Mouse (Mus musculus) embryonic stem cell, embryonic (primary cell): ENCODE results near the gene Cmpk2.
"Not testable (repeated sequence)": the region's sequence is repeated elsewhere in the genome, so short reads cannot be mapped to it uniquely, and the experiment has no call there.

Experiments
- CTCF ChIA-PET, 4 experiments: fragments of 300-600 bp in 2 of 4; fragments of 350-600 bp in 2 of 4; sonication (Branson Sonifier 250); formaldehyde crosslinking; loops; one replicate each; lab custom pipeline; 2022; ENCODE audit warnings: inconsistent platforms in 2 of 4; lab: Charles Lee
- POLR2A ChIA-PET, 4 experiments: fragments of 300-600 bp in 2 of 4; fragments of 350-600 bp in 2 of 4; sonication (Branson Sonifier 250); formaldehyde crosslinking; loops; one replicate each; lab custom pipeline; 2022; ENCODE audit warnings: antibody characterized with exemption in 4 of 4, inconsistent platforms in 1 of 4; lab: Charles Lee

Gene Cmpk2

GRCm38 (mm10) chr12:26469098-26470041 lies at the start of gene Cmpk2:
TSS of gene Cmpk2 (plus strand) at chr12:26469204.
- POLR2A ChIA-PET, result interaction anchor here in 3 of 4 experiments (0.6 to 2.0 kb wide), 10 partner anchors 9 to 1372 kb away, joined by 3 to 8 read pairs (median 3); partner anchors contain the start of gene Rsad2 (in 1 of the 3)
- CTCF ChIA-PET, result interaction anchor here in 2 of 4 experiments (0.6 kb wide), 2 partner anchors 23 to 86 kb away, joined by 3 read pairs; no protein-coding TSS in a partner anchor

- POLR2A ChIA-PET, result no interaction called here
- CTCF ChIA-PET, result interaction anchor here in 2 of 4 experiments (0.6 to 1.1 kb wide), 7 partner anchors 8 to 338 kb away, joined by 3 to 5 read pairs (median 3); no protein-coding TSS in a partner anchor
Measured at GRCm38 (mm10) chr12:26424841-26425240, 44.2 kb upstream of the Cmpk2 start.

DNA sequence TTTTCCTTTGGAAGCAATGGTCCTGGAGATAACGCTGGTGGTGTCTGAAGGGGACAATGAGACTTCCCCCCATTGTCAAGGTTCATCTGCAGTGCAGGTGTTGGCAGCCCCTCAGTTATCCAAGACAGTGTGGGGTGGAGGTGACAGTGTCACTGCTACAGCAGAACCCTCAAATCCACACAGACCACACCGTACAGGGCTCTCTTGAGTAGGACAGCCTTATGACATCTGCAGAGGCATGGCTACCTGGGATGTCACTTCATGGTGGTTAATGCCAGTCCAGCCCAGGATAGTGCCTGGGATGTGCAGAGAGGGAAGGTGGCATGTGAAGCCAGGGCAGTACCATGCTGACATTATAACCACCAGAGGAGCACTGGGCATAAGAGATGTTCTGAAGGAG lies 40.2 kb upstream of the Cmpk2 start:
- POLR2A ChIA-PET, CTCF ChIA-PET: not testable (repeated sequence)

GRCm38 (mm10) chr12:26436334-26436733 lies 32.7 kb upstream of the Cmpk2 start:
- ChIA-PET POLR2A (no interaction called here), CTCF (no interaction called here)

DNA sequence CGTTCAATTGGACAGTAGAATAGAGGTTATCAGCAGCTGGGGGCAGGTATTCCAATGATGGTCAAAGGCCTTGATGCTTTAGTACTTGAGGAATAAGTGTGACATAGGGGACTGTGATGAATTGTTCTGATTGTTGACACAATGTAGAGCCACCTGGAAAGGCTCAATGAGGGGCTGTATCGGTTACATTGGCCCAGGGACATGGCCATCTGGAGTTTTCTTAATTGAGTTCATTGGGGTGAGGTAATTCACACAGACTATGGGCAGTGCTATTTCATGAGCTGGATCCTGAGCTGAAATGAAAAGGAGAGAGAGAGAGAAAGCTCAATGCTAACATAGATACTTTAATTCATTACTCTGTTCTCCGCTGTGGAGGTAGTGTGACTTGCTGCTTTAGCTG lies 31.1 kb upstream of the Cmpk2 start:
- ChIA-PET CTCF (interaction anchor here in 2 of 4 experiments (0.6 to 0.8 kb wide), 2 partner anchors 13 to 1068 kb away, joined by 4 to 6 read pairs; no protein-coding TSS in a partner anchor), POLR2A (no interaction called here)

DNA sequence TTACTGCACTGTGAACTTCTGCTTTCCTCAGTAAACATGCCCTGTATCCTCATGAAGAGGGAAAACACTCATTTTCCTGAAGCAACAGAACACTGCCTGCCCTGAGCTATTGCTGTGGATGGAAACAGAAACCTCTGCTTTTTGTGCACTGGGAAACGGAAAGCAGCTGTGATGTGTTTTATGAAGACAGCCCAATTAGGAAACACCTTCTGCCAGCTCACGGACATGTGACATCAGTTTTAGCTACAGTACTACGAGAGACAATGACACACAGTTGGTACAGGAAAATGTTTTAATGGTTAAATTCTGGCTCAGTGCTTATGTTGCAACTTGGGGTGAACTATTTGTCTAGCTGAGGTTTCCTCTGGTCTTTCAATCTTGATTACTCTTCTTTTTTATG lies 29.6 kb upstream of the Cmpk2 start:
- POLR2A ChIA-PET, result interaction anchor here in 1 of 4 experiments (1.2 kb wide), 1 partner anchor 21 kb away, joined by 4 read pairs; no protein-coding TSS in a partner anchor
- CTCF ChIA-PET, result no interaction called here

- ChIA-PET CTCF (interaction anchor here in 1 of 4 experiments (0.6 kb wide), 1 partner anchor 924 kb away, joined by 3 read pairs; no protein-coding TSS in a partner anchor), POLR2A (no interaction called here)
Measured at GRCm38 (mm10) chr12:26444054-26444453, 24.9 kb upstream of the Cmpk2 start.

DNA sequence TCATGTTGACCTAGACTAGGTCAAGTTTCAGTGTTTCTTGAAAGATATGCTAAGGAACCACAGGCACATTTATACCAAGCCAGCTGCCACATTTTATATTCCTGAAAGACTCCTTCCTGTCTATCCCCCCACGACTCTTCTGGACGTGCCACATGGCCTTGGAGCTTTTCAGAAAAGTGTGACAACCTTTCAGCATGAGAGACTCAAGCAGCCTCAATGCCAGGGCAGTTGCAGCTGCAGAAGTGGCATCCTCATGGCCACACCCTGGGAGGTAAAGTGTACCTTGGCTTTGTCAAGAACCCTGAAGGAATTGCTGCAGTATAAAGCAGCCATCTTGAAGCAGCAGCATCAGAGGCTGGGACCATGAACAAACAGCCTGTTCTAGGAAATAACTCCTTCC lies 24.5 kb upstream of the Cmpk2 start:
- ChIA-PET POLR2A (no interaction called here), CTCF (no interaction called here)

GRCm38 (mm10) chr12:26446377-26447045 lies 22.5 kb upstream of the Cmpk2 start:
- ChIA-PET CTCF (no interaction called here), POLR2A (no interaction called here)

GRCm38 (mm10) chr12:26449483-26449882 lies 19.5 kb upstream of the Cmpk2 start:
- CTCF ChIA-PET, result no interaction called here
- POLR2A ChIA-PET, result no interaction called here

DNA sequence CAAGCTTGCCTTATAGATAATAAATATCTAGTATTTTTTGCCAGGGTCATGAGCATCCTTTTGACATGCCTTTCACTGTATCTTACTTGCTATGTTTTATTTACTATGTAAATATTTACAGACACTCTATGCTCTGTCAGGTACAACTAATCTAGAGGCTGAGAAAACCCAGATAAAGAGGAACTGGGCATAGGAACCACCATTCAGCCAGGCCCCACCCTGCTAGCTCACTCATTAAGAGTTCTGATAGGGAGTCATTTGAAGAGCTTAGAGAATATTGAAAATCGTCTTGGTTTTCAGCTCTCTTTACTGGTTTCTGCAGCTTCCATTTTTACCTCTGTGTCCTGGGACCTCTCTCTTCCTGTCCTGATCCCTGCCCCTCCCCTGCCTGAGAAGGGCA lies 17.9 kb upstream of the Cmpk2 start:
- CTCF ChIA-PET, result no interaction called here
- POLR2A ChIA-PET, result no interaction called here

- POLR2A ChIA-PET, result interaction anchor here in 1 of 4 experiments (0.5 to 0.6 kb wide), 2 partner anchors 21 to 77 kb away, joined by 3 read pairs; no protein-coding TSS in a partner anchor
- CTCF ChIA-PET, result no interaction called here
Measured at GRCm38 (mm10) chr12:26452951-26453350, 16.1 kb upstream of the Cmpk2 start.

DNA sequence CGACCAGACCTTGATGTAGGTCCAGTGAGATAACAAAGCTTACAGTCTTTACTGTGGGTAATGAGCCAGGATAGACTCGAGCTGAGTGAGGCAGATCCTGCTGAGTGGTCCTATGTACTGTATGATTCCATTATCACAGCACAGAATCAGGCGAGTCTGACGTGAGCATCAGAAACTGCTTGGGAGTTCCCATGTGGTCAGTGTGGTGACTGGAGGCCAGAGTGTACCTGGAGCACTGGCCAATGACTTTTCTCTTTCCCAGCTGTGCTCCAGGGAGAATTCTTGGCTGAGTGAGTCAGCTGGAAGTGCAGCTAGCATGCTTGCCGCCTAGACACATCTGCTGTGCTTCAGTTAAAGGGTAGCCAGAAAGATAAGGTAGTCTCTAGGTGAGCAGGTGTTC lies 14.3 kb upstream of the Cmpk2 start:
- ChIA-PET POLR2A (no interaction called here), CTCF (interaction anchor here in 1 of 4 experiments (0.5 to 0.6 kb wide), 2 partner anchors 13 to 1362 kb away, joined by 6 to 16 read pairs; no protein-coding TSS in a partner anchor)

DNA sequence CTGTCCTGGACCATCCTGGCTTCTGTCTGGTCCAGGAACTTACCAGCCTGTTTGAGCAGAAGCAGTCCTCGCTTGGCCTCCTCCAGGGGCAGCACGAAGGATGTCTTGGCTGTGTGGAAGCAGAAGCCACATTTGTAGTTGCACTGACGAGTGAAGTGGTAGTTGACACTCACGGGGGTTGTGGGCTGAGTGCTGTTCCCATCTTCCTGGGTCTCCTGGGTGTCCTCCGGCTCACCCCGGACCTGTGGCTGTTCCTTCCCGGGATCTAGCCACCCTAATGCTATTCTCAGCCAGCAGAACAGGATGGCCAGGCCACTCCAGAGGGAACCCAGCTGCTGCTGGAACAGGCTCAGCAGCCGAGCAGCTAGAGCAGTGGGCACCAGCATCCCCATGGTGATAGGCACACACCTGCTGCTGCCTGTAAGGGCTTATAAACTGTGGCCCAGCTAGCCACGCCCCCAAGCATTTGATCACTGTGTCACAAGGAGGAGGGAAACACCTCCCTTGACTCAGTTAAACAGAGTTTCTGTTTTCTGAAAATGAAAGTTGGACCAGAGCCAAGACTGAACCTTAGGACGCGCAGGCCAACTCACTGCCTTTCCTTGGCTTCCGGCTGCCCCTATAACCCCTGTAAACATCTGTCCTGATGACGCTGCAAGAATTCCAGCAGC lies 12.8 kb upstream of the Cmpk2 start, which contains the start of gene Rsad2:
Gene Rsad2 (minus strand): TSS at position 425 of the 671 bp plus-strand sequence.
- POLR2A ChIA-PET, result interaction anchor here in 1 of 4 experiments (1.3 kb wide), 1 partner anchor 13 kb away, joined by 8 read pairs; the partner anchor contains the start of gene Cmpk2
- CTCF ChIA-PET, result no interaction called here

DNA sequence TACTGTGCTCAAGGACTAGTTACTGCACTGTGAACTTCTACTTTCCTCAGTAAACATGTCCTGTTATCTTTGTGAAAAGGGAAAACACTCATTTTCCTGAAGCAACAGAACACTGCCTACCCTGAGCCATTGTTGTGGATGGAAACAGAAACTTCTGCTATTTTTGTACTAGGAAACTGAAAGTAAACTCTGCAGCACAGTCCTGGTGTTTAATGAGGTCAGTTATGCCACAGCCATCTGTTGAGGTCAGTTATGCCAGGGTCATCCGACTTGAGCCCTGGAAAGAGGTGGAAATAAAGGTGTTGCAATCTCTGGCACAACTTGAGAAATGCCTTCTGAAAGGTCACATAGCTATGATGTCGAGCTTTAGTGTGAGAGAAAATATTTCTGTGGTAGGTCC lies 8.9 kb upstream of the Cmpk2 start:
- ChIA-PET CTCF (interaction anchor here in 2 of 4 experiments (0.6 to 1.0 kb wide), 2 partner anchors 20 kb away, joined by 3 read pairs; no protein-coding TSS in a partner anchor), POLR2A (interaction anchor here in 1 of 4 experiments (0.7 to 1.1 kb wide), 2 partner anchors 9 to 20 kb away, joined by 3 to 4 read pairs; partner anchors contain the start of gene Cmpk2)

DNA sequence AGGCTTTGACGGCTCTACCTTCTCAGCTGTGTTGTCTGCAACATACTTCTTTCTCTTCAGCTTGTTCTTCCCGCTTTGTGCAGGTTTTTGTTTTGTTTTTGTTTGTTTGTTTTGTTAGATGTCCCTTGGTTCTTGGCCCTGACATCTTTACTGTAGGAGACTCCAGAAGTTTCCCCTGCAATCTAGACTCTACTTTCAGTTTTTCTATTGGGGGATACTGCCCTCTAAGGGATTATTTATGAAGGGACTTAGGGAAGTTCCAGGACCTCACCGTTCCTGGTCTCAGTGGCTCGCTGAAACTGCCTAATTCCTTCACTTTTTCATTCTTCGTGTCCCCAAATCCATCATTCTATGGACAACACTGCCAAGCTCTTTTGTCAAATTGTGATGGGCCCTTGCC lies 3.4 kb upstream of the Cmpk2 start:
- POLR2A ChIA-PET, result no interaction called here
- CTCF ChIA-PET, result interaction anchor here in 1 of 4 experiments (0.8 kb wide), 1 partner anchor 21 kb away, joined by 5 read pairs; no protein-coding TSS in a partner anchor

- POLR2A ChIA-PET, result interaction anchor here in 2 of 4 experiments (1.4 to 2.0 kb wide), 2 partner anchors 14 to 16 kb away, joined by 3 to 8 read pairs; partner anchors contain the start of gene Rsad2 (in 1 of the 2)
- CTCF ChIA-PET, result interaction anchor here in 2 of 4 experiments (0.6 kb wide), 2 partner anchors 23 to 85 kb away, joined by 3 read pairs; no protein-coding TSS in a partner anchor
Measured at GRCm38 (mm10) chr12:26470042-26470409, 1.0 kb downstream of the Cmpk2 start.

GRCm38 (mm10) chr12:26471376-26471775 lies 2.4 kb downstream of the Cmpk2 start:
- POLR2A ChIA-PET, result no interaction called here
- CTCF ChIA-PET, result interaction anchor here in 1 of 4 experiments (0.6 kb wide), 1 partner anchor 73 kb away, joined by 7 read pairs; no protein-coding TSS in a partner anchor
